Mouse (Mus musculus): ENCODE results near the gene Gm10518. TPM values are rescaled to one million over a fixed set of nuclear protein-coding genes. Genes with fewer than 3 reads are reported as not detected.

The Gm10518 gene
- not detected for polyA plus RNA-seq (2014; fragmentation: Illumina TruSeq; extraction: RNeasy Lipid Tissue Mini Kit (QIAGEN cat#74804); ENCODE audit: low read depth, low replicate concordance)

DNA sequence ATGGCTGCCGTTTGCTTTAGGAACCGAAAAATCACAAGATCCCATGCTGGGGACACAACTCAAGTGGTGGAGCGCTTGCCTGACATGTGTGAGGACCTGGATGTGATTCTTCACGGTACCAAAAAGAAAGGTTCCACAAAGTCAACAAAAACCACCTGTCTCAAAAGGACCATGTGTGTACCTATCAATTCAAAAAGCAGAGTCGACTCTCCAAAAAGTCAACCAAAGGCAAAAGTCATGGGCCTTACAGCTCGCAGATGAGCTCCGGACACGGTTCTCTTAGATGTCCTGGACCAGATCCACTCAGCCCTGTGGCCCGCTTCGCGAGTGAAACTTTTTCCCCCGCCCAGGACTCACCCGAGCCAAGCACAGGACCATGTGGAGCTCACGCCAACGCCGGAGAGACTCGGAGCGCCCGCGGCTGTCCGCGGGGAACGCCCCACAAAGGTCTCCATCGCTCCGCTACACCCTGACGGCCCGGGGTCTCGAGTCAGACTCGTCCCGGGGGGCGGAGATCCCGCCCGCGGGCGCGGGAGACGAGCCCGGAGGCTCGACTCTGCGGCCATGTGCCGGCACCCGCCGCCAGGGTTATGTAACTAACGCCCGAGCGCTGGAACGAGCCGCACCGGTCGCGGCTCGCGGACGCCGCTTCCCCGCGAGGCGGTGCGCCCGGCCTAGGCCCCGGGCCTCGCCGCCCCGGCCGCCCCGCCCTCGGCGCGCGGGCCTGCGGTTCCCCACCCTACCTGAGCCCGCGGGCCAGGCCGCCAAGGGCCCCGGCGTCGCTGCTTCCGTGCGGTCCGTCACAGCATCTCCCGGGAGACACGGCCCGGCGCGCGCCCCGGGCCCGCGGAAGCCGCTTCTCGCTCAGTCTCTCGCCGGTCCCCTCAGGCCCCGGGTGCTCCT lies at the start of gene Gm10518:
Gene Gm10518 (plus strand): TSS at position 767 of the 903 bp plus-strand sequence.

DNA sequence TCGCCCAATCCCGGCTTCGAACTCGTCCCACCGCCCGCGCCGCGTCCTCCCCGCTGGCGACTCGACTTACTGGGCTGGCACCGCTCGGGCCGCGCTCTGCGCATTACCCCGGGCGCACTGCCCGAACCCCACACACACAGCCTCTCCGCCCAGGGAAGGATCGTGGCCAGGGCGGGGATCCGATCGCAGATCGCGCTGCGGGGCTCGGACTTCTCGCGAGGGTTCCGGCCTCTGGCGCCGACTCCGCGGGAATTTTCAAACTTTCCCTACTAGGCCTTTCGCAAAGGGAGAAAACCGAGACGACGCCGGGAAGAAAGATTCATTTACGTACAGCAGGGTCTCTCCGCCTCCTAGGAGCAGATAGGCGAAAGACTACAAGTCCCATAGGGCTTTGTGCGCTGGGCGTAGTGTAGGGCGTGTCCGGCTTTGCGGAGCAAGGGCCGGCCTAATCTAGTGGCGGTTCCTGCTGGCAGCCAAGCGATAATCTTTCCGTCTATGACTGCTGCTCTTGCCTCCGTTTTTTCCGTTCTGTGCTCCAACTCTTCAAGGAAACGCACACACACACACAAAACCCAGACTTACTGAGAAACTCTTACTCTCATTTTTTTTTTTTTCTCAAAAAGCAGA lies 450 bp downstream of the Gm10518 start, which contains the start of gene Ahctf1:
Gene Ahctf1 (minus strand): TSS at position 168 of the 627 bp plus-strand sequence.

Other genes with a start within 250 kb of the Gm10518 start
- 101 TPM for gene Sccpdh, start 135.2 kb upstream of the Gm10518 start, polyA plus RNA-seq (2014; fragmentation: Illumina TruSeq; extraction: RNeasy Lipid Tissue Mini Kit (QIAGEN cat#74804); ENCODE audit: low read depth, low replicate concordance)
- gene Kif28, start 58.1 kb upstream of the Gm10518 start, polyA plus RNA-seq (2014; fragmentation: Illumina TruSeq; extraction: RNeasy Lipid Tissue Mini Kit (QIAGEN cat#74804); ENCODE audit: low read depth, low replicate concordance), result not detected
- 61.0 TPM for gene Ahctf1, start 304 bp downstream of the Gm10518 start, polyA plus RNA-seq (2014; fragmentation: Illumina TruSeq; extraction: RNeasy Lipid Tissue Mini Kit (QIAGEN cat#74804); ENCODE audit: low read depth, low replicate concordance)
- gene Cdc42bpa, start 157.1 kb downstream of the Gm10518 start, polyA plus RNA-seq (2014; fragmentation: Illumina TruSeq; extraction: RNeasy Lipid Tissue Mini Kit (QIAGEN cat#74804); ENCODE audit: low read depth, low replicate concordance), result 91.0 TPM